Mouse (Mus musculus) neural tube, embryonic 12.5 days (tissue): Measurements from ENCODE around the gene Bend4. TPM values are rescaled to one million over a fixed set of nuclear protein-coding genes. Genes with fewer than 3 reads are reported as not detected.

Source experiments
- ATAC-seq: fragments of 200-750 bp; cut with Nextera tagmentation; 2 replicates; pipeline ENCODE4 v1.8.0; 2017; ENCODE audit warnings: low read depth, mild to moderate bottlenecking, moderate TSS enrichment, moderate library complexity; ENCODE audit not compliant: low FRiP score
- H3K27ac ChIP-seq: fragments of 300-500 bp; sonication (generic); 2 replicates; pipeline ENCODE4 v1.5.1; 2016
- H3K27me3 ChIP-seq: fragments of 300-500 bp; sonication (generic); replicated peaks from 2 replicates; pipeline ENCODE4 v1.6.1; 2016; ENCODE audit warnings: mild to moderate bottlenecking
- H3K36me3 ChIP-seq: fragments of 300-500 bp; sonication (generic); 2 replicates; pipeline ENCODE4 v1.6.1; 2016; ENCODE audit warnings: mild to moderate bottlenecking
- H3K4me1 ChIP-seq: fragments of 300-500 bp; sonication (generic); 2 replicates; pipeline ENCODE4 v1.6.1; 2016
- H3K4me2 ChIP-seq: fragments of 300-500 bp; sonication (generic); replicated peaks from 2 replicates; pipeline ENCODE4 v1.6.1; 2016; ENCODE audit warnings: mild to moderate bottlenecking
- H3K4me3 ChIP-seq: fragments of 300-500 bp; sonication (generic); 2 replicates; pipeline ENCODE4 v1.5.1; 2016
- H3K9ac ChIP-seq: fragments of 300-500 bp; sonication (generic); 2 replicates; pipeline ENCODE4 v1.6.1; 2016; ENCODE audit warnings: mild to moderate bottlenecking
- H3K9me3 ChIP-seq: fragments of 300-500 bp; sonication (generic); 2 replicates; pipeline ENCODE4 v1.6.1; 2016; ENCODE audit warnings: mild to moderate bottlenecking
- WGBS: fragments of 180-500 bp; shearing (Covaris S2); methylation state at CpG from one replicate; pipeline ENCODE4 v1.1.7; 2016; 5-methylcytosine and 5-hydroxymethylcytosine counted together
- polyA plus RNA-seq: library from polyadenylated mRNA; unstranded; fragments of >200 nt; fragmentation: Nextera tagmentation; extraction: Ambion mirVana; gene quantifications from 2 replicates; pipeline ENCODE4 v1.2.1, GENCODE M21; 2016

Bend4 gene
- polyA plus RNA-seq, 1 experiment from 2014 or later, result 10.6 TPM

DNA sequence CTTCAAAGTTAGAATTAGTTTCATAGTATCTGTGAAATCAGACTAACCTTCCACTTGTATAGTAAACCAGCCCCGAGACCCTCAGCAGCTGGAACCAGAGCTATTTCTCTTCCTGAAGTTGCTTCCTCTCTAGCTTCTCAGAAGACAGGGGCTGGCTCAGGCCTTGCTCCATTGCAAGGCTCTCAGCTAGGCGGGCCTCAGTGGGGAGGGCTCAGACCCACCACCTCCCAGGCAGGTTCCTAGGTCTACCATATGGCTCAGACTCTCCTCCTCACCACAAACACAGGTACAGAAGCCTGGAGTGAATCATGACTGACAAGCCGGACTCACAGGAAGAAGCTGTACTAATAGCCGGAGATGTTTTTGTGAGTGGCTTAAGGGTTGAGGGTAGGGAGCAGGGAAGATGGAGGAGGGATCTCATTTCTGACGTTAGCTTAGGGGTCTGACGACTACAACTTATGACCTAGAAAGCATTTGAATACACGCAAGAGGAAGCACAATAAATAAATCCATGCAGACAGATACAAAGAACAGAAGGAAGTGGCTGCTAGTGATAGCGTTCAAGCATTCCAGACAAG is 51.0 kb downstream of the Bend4 start:
- Histone ChIP-seq H3K9ac (no peak overlapping the region), H3K4me1 (no peaks in the 10 kb centered on the region), H3K4me3 (no peak overlapping the region), H3K4me2 (no peak overlapping the region), H3K9me3 (no peaks in the 10 kb centered on the region), H3K27me3 (no peaks in the 10 kb centered on the region), H3K27ac (no peak overlapping the region), H3K36me3 (no peaks in the 10 kb centered on the region)
- WGBS, result 80% methylated on average over 8 of the region's 8 CpGs
- no peak for ATAC-seq

DNA sequence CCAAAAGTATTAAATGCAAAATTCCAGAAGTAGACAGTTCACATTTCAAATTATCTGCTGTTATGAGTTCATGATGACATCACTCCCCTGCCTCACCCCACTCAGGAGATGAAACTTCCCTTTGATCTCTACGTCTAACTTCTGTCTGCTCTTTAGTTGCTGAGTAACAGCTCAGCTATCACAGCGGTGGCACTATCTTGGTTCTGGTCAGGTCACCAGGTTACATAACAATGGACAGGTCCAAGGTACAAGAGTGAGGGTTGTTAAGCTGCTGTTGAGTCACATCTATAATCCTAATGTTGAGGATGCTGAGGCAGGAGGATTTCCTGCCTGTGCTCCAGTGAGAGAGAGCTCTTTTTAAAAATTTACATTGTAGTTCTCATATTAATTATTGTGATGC is 65.2 kb downstream of the Bend4 start:
- Histone ChIP-seq H3K27me3 (no peaks in the 10 kb centered on the region), H3K9ac (no peak overlapping the region), H3K36me3 (no peaks in the 10 kb centered on the region), H3K27ac (no peak overlapping the region), H3K4me2 (no peak overlapping the region), H3K9me3 (no peaks in the 10 kb centered on the region), H3K4me1 (no peaks in the 10 kb centered on the region), H3K4me3 (no peak overlapping the region)
- WGBS, result 86% methylated on average over 2 of the region's 2 CpGs
- ATAC-seq, result no peak

DNA sequence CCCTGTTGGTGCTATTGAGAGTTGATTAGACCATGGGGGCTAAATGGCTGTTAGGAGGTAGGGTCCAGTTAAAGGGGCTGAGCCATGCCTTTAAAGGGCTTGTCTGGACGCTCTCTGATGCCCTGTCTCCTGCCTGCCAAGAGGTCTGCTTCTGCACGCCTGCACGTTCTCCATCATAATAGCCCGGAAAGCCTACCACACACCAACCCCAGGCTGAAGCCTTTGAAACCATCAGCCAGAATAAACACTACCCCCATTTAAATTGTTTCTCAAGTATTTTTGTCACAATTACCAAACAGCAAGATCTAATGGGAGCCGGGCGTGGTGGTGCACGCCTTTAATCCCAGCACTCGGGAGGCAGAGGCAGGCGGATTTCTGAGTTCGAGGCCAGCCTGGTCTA is 65.8 kb downstream of the Bend4 start:
- H3K36me3 ChIP-seq, result no peaks in the 10 kb centered on the region
- H3K27ac ChIP-seq, result no peak overlapping the region
- no peak for ATAC-seq
- no peaks in the 10 kb centered on the region for H3K9me3 ChIP-seq
- H3K27me3 ChIP-seq, result no peaks in the 10 kb centered on the region
- H3K4me3 ChIP-seq, result no peak overlapping the region
- H3K9ac ChIP-seq, result no peak overlapping the region
- H3K4me2 ChIP-seq, result no peak overlapping the region
- no peaks in the 10 kb centered on the region for H3K4me1 ChIP-seq
- 94% methylated on average over 10 of the region's 10 CpGs for WGBS

DNA sequence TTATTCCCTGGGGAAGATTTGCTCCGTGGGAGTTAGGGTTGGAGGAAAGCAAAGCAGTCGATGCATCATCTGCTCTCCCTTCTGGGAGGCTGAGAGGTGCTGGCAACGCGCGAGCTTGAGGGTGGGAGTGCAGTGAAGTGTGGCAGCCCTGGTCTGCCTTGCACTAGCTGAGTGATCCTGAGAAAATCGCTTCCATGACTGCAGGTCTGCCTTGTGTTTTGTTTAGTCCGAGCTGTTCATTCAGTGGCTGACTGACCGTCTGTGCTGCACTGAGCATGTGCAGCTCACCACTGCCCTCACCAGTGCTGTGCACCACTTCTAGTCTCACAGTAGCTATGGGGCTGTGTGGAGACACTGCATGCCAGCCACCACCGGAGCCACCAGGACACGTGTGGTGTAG is 79.2 kb downstream of the Bend4 start:
- peaks cover 57% of the 10 kb centered on the region for H3K36me3 ChIP-seq
- 82% methylated on average over 10 of the region's 10 CpGs for WGBS

DNA sequence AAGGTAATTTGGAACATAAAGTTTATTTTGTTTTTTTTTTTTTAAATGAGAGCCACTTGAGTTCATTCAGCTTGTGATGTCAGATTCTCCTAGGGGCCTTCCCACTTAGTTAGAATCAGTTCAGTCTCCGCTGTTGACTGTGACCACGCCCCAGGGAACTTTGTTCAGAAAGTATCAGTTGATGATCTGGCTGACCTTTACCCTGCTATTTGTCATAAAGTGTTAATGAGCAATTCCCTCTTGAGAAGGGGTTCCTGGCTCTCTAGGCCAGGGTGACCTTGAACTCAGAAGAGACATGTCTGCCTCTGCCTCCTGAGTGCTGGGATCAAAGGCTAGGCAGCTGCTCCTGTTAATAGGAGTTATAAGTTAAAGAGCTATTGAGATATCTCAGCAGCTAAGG is 81.0 kb downstream of the Bend4 start:
- peaks cover 63% of the 10 kb centered on the region for H3K36me3 ChIP-seq
- H3K9ac ChIP-seq, result no peak overlapping the region
- WGBS, result 95% methylated on average over 2 of the region's 2 CpGs
- H3K4me2 ChIP-seq, result no peak overlapping the region
- no peak for ATAC-seq
- H3K4me1 ChIP-seq, result no peaks in the 10 kb centered on the region
- no peak overlapping the region for H3K27ac ChIP-seq
- no peaks in the 10 kb centered on the region for H3K27me3 ChIP-seq
- H3K9me3 ChIP-seq, result no peaks in the 10 kb centered on the region
- H3K4me3 ChIP-seq, result no peak overlapping the region

More for the DNA sequence above, 79.2 kb downstream of the Bend4 start:
- H3K9ac ChIP-seq, result no peak overlapping the region
- H3K4me3 ChIP-seq, result no peak overlapping the region
- no peaks in the 10 kb centered on the region for H3K4me1 ChIP-seq
- no peak overlapping the region for H3K27ac ChIP-seq
- no peaks in the 10 kb centered on the region for H3K27me3 ChIP-seq
- no peak overlapping the region for H3K4me2 ChIP-seq
- no peaks in the 10 kb centered on the region for H3K9me3 ChIP-seq
- no peak for ATAC-seq

Other genes with a start within 250 kb of the Bend4 start
- gene Tmem33, start 167.7 kb downstream of the Bend4 start, polyA plus RNA-seq, result 94.6 and 99.4 TPM in 2 replicates
- gene Slc30a9, start 121.4 kb downstream of the Bend4 start, polyA plus RNA-seq, result 155 and 163 TPM in 2 replicates
- 5.3 and 5.5 TPM in 2 replicates for gene Shisa3, start 179.6 kb upstream of the Bend4 start, polyA plus RNA-seq